Mouse (Mus musculus) B cell, adult (primary cell): ENCODE results near the gene Olfr462. TPM values are rescaled to one million over a fixed set of nuclear protein-coding genes. Genes with fewer than 3 reads are reported as not detected.

Experiments used
- total RNA-seq: library from RNA; stranded (reverse); gene quantifications from 4 replicates; pipeline ENCODE4 v1.2.4, GENCODE M21; 2023; ENCODE audit not compliant: inconsistent age

The Olfr462 gene
- not detected in 4 replicates for total RNA-seq

DNA sequence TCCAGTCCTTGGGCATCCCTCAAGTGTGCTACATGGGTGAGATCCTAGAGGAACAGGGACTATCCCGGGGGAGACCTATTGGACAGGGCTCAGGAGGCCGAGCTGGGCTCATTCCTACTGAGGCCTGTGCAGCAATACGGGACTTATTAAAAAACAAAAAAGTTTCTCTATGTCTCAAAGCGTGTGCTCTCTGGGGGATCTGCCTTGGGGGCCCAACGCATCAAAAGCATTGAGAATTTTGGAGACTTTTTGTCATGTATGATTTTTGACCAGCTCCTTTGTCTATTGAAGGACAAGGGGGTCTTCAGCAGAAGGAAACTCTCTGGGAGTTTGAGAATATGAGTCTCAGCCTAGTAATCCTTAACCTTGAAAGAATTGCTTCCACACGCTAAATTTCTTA is at the start of gene Olfr462:
Gene Olfr462, minus strand, starts transcription at position 101 of the 400 bp plus-strand sequence.

DNA sequence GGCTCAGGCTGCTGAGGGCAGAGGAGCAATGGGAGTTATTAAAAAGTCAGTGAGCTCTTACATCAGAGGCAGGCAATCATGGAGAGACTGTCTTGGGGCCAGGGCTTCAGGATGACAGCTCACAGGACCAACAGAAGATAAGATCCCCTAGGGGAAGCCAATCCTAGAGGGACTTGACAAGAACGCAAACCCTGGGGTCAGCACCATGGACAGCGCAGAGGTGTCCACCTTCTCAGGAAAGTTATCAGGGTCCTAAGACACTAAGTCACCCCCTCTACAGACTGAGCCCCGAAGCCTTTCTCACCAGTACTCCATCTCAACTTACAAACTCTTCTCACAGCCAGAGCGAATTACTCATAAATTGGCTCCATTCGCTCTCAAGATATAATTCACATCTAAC is 28.9 kb upstream of the Olfr462 start, which contains the start of gene Olfr464:
Gene Olfr464, minus strand, starts transcription at position 2 of the 400 bp plus-strand sequence.

DNA sequence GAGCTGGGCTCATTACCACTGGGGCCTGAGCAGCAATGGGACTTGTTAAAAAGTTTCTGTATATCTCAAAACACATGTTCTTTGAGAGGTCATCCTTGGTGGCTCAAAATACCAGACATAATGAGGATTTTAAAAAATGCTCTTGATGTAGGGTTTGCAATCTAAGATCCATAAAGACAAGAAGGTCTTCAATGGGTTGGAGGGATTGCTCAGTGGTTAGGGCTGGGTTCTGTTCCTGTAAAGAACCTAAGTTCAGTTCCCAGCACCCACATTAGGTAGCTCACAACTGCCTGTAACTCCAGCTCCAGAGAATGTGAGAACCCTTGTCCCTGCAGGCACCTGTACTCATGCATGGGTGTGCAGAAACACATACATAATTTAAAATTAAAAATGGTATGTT is 5.2 kb upstream of the Olfr462 start, which contains the start of gene Olfr463:
Gene Olfr463, minus strand, starts transcription at position 101 of the 400 bp plus-strand sequence.

DNA sequence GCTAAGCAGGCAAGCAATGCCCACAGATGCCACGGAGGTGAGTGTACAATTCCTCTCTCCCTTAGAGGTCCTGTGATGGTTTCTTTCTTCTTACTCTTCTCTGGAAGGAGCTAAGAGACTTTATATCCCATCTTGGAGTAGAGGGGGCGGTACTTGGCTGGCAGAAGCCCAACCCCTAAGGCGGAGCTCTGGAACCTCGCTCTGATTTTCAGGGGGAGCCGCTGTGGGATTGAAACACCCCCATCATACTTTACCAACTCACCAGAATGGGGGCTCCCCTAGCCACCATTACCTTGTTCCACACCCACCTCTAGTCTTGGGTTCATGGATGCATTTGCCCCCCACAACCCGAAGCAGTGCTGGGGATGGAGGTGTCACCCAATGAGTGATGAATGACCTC is 16.6 kb downstream of the Olfr462 start, which contains the start of gene Epx:
Gene Epx, minus strand, starts transcription at position 101 of the 400 bp plus-strand sequence.

DNA sequence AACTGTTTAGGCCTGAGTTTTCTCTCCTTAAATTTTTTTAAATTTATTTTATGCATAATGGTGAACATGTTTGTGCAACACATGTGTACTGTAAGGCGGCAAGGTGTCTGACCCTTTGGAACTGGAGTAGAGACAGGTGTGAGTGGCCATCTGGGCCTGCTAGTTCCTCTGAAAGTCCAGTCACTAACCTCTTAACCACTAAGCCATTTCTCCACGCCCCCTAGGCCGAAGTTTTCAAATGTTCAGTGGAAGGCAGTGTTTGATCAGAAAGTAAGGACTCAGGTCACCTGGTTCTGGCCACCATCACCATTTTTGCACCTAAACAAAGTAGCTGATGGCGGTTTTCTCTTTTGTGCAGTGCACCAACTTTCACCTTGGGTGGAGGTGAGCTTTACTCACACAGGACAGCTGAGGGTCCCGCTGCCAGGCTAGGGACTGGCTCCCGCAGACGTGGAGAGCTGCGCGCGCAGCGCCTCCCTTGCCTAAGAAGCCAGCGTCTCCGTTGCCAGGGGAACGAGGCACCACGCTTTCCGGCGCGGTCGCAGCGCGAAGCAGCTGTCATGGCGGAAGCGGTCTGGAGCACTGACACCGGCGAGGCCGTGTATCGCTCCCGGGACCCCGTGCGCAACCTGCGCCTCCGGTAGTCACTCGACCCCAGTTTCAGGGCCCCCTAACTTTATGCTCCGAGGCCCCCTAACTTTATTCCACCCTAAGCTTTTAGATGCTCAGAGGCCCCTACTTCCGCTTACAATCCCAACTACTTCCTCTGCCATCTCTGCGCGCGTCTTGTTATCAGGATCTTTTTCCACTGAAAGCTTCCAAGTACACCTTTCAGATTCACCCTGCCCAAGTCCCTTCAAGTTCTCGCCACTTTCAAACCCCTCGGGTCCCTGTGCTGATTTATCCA is 39.1 kb downstream of the Olfr462 start, which contains the start of gene Mks1:
Gene Mks1, plus strand, starts transcription at position 526 of the 907 bp plus-strand sequence.

Other genes starting within 250 kb of the Olfr462 start
- gene Rnf43, start 229.5 kb downstream of the Olfr462 start, total RNA-seq, result 4.0 to 5.3 TPM (median 4.6 TPM) in 4 replicates
- gene Supt4a, start 154.7 kb downstream of the Olfr462 start, total RNA-seq, result 126 to 136 TPM (median 129 TPM) in 4 replicates
- 11.4 to 15.4 TPM (median 12.7 TPM) in 4 replicates for gene Tspoap1, start 131.7 kb downstream of the Olfr462 start, total RNA-seq
- 0.26 to 1.4 TPM (median 0.44 TPM) in 4 replicates for gene Mpo, start 98.7 kb downstream of the Olfr462 start, total RNA-seq
- not detected in 4 replicates for gene Lpo, start 64.0 kb downstream of the Olfr462 start, total RNA-seq
- gene Mks1, start 39.1 kb downstream of the Olfr462 start, total RNA-seq, result 15.7 to 17.9 TPM (median 16.7 TPM) in 4 replicates
- gene Epx, start 16.7 kb downstream of the Olfr462 start, total RNA-seq, result 0.29 TPM in 1 of 4 replicates, not detected in the others
- not detected in 4 replicates for gene Olfr463, start 5.1 kb upstream of the Olfr462 start, total RNA-seq
- not detected in 4 replicates for gene Olfr464, start 28.7 kb upstream of the Olfr462 start, total RNA-seq
- 11.6 to 12.9 TPM (median 12.7 TPM) in 4 replicates for gene Dynll2, start 95.3 kb upstream of the Olfr462 start, total RNA-seq
- gene Srsf1, start 155.1 kb upstream of the Olfr462 start, total RNA-seq, result 369 to 392 TPM (median 383 TPM) in 4 replicates
- 63.2 to 75.5 TPM (median 69.9 TPM) in 4 replicates for gene Vezf1, start 176.0 kb upstream of the Olfr462 start, total RNA-seq
- 6.3 to 9.9 TPM (median 7.8 TPM) in 4 replicates for gene Cuedc1, start 205.8 kb upstream of the Olfr462 start, total RNA-seq